Mouse (Mus musculus): ENCODE measurements around the gene Krt12.

Krt12 gene

DNA sequence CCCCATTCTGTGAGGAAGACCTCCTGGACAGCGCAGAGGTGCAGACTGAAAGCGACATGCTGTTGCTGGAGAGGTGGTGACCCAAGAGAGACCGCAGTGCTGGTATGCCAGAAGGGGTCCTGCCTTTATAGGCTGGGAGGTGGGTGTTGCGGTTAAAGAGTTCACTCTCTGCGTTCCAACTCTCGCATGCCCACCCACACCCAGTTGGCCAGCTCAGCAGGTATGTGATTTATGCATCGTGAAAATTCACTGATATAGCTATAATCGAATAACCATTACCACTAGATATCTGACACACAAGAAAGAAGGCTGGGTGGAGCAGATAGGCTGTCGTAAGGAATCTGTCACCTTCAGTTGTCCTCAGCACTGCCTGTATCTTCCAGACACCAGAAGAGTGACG is at the start of gene Krt12:
Krt12 (minus strand) TSS at position 101 of the 400 bp plus-strand sequence.
- no peak for DNase-seq (ENCODE audit: low spot score in 2 of 2)

DNA sequence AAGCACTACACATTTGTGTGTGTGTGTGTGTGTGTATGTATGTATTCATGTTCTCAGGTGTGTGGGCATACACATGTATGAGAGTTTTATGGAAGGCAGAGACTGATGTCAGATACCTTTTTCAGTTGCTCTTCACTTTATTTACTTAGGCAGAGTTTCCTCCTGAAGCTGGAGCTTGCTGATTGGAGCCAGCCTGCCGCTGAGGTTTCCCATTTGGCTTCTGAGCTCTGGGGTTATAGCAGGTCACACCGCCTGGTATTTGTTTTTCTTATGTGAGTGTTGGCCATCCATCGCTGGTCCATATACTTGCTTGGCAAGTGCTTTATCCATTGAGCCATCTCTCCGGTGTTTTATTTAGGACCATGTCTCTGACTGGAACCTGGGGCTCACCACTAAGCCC is 47.2 kb upstream of the Krt12 start:
- DNase-seq (ENCODE audit: low spot score in 2 of 2) = no peak

DNA sequence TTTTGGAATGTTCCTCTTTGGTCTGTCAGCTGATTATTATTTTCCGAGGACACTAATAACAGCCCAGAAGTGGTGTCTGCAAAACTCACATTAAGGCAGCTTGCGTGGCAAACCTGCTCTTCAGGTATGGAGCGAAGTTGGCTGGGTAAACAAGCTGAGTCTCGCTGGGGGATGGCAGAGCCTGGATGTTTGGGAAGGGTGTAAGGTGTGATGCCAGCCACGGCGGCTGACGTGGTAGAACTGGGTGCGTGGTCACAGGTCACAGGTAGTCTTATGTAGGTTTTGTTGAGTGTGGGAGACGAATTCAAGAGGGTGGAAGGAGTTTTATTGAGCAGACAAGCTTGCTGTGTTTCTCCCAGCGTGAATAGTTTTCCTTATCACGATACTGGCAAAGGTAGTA is 46.5 kb upstream of the Krt12 start:
- no peak for DNase-seq (ENCODE audit: low spot score in 2 of 2)

DNA sequence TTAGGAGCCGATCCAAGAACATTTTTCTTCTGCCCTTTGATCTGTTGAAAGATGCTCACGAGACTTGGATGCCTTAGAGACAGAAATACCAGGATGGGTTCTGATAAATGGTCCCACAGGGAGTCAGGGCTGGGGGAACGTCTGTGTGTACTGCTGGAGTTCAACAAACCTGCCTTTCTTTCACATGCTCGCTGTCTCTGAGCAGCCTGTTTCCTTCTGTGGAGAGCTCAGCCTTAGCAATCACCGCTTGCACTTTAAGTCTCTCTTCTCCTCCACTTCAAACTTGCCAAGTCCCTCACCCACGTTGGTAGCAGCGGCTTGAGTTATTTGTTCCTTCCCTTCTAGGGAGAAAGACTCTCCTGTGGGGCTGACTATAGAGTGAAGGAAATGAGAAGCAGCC is 44.3 kb upstream of the Krt12 start:
- DNase-seq (ENCODE audit: low spot score in 2 of 2) = peak in 1 of 2 experiments; percentile 15

DNA sequence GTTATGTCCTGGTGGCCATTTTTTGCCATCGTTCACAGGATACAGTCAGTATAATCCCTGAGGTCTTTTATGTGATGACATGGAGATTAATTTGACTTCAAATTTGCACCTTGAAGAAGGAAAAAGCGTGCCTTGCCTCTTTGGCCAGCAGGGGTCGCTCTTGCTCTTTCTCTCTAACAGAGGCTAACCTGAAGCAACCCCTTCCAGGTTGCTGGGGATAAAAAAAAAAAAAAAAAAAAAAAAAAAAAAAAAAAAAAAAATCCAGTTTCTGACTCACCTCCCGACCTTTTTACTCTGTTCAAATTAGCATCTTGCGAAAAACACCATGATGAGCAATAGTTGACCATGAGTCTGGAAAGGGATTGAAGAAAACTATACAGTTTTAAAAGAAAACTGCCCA is 42.8 kb upstream of the Krt12 start:
- DNase-seq (ENCODE audit: low spot score in 2 of 2) = peak; percentile 81 to 82

DNA sequence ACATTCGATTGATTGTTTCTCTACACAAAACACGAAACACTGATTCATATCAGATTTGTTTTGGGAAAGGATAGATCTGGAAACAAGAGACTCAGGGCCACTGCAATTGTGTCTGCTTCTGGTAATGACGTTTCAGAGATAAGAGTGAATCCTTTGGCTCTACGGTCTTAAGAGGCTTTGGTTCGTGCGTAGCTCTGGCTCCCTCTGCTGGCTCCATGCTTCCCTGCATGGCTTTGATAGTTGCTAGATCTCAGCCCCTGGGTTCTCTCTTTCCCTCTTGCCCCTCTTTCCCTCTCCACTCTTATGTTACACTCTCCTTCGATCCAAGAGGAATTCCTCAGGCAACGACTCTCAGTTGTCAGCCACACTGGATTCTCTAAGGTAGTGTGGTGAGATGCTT is 41.1 kb upstream of the Krt12 start:
- peak; percentile 68 to 72 for DNase-seq (ENCODE audit: low spot score in 2 of 2)

DNA sequence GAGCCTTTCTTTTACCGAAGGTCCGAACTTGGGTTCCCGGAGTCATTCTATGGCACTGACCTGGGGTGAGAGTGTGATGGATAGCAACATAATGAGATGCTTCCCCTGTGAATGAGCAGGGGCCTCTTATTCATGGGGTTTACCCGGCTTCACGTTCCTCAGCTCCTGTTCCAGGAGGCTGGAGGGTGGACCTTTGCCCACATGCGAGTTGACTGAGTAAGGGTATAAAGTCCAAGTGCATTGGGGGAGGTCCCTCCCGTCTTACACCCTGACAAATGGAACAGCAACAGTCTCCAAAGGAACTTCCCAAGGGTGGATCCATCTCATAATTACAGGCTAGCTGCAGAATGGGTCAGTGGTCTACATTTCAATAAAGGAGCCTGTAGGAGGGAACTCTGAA is 39.7 kb upstream of the Krt12 start:
- DNase-seq (ENCODE audit: low spot score in 2 of 2) = no peak

DNA sequence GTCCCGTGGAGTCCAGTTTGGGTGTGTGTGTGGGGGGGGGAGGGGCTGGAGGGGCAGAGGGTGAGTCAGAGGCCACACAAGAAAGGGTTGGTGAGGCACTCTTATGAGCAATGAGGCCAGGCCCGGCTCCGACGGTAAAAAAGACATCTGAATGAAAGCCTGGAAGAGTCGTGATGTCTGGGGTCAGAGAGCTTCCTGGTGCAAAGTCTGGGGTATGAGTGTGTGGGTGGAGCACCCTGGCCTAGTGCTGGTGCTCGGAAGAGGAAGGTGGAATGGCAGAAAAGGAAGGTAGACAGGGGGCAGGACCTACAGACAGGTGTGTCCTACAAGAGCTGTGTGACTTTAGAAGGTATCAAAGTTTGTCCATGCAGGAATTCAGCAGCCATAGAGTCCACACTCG is 36.8 kb upstream of the Krt12 start:
- DNase-seq (ENCODE audit: low spot score in 2 of 2) = no peak

DNA sequence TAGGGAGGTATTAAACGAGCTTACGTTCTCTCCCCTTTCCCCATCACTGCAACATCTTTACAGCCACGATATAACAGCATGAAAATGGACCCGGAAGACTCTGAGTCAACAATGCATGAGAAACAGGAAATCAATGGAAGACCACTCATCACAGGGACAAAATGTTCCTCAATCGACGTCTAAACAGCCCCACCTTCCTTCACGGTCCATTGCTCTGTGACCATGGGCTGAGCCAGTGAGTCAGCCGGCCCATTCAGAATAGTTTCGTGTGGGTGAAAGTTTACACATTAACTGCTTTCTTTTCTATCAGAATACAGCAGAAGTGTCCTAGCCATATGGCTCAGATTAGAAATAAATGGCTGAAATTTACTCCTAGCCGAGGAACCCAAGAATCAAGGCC is 32.7 kb upstream of the Krt12 start:
- DNase-seq (ENCODE audit: low spot score in 2 of 2) = no peak

DNA sequence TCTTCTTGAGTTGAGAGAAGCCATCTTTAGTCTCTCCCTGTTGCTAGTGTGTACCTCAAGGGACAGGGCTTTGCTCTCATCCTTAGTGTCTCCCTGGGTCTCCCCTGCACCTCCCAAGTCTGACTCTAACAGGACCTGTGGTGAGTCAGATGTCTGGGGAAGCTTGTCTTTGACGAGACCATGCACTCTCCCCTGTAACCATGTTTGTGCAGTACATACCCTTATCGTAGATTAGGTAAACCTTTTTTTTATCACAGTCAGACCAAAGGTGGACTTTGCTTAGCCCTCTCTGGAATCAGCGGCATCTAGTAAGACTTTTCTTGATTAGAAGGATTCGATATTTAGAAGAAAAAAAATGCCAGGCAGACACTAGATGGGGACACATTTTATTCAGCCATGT is 32.0 kb upstream of the Krt12 start:
- DNase-seq (ENCODE audit: low spot score in 2 of 2) = no peak

DNA sequence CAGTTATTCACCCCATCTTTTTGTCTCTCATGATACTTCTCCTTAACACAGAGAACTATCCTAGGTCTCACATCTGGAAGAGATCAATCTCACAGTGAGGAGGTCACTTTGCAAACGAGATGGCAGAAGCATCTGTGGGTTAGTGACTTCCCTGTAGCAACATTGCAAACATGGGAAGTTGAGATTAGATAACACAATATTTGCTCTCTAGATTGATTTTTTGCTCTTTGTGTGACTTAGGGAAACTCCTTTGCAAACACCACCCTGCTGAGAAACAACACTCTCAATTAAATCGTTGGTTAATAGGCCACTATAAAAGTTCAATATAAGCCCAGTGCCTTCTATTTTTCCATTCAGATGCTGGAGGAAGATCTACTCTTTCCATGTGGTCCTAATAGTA is 26.7 kb upstream of the Krt12 start:
- DNase-seq (ENCODE audit: low spot score in 2 of 2) = no peak

DNA sequence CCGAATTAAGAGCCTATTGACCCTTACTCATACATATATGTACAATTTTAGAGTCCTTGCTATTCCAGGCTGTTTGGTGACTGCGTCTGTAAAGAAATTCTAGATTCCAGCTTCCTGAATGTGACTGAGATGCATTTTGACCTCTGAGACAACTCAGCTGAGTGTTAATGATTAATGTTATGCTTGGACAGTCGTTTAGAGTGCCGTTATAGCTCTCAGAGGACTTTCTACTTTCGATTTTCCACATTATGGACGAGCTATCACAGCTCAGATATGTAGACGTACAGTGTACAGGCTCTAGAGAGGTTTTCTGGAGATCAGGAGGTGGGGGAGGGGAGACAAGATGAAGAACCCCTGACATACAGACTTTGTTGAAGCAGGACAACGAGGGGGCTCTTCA is 19.2 kb upstream of the Krt12 start:
- no peak for DNase-seq (ENCODE audit: low spot score in 2 of 2)

DNA sequence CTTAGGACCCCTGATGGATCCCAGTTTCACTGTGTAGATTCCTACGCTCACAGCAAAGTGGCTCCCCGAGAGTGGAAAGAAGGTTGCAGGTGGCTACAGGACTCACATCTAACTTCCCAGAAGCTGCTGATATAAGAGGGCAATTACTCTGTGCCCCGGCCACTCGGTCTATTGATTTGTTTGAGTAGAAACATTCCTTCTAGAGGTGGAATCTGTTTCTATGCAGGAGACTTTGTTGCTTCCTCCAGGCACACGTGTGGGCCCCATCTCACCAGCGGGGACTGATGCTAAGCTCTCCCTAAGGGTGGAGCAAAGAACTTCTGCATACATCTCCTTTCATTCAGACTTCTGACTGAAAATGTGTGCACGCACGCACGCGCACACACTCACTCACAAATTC is 17.4 kb upstream of the Krt12 start:
- no peak for DNase-seq (ENCODE audit: low spot score in 2 of 2)

DNA sequence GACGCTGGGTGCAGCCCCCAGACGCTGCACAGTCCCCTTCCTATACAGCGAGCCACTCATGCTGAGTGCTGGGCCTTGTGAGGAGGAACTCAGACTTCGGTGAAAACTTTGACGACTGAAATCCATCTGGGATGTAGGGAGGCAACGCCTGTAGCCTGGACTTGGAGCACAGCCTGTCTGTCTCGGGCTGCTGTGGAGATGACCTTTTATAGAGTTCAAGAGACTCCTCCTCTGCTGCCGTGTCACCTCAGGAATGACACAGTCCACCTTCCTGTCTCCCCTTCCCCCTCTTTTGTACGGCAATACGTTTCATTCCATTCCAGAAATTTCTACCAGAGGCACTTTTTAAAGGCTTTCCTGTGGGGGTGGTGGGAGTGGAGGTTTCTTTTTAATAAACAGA is 15.9 kb upstream of the Krt12 start, which contains the start of gene Krt20:
Krt20 (minus strand) TSS at position 179 of the 400 bp plus-strand sequence.
- no peak for DNase-seq (ENCODE audit: low spot score in 2 of 2)

DNA sequence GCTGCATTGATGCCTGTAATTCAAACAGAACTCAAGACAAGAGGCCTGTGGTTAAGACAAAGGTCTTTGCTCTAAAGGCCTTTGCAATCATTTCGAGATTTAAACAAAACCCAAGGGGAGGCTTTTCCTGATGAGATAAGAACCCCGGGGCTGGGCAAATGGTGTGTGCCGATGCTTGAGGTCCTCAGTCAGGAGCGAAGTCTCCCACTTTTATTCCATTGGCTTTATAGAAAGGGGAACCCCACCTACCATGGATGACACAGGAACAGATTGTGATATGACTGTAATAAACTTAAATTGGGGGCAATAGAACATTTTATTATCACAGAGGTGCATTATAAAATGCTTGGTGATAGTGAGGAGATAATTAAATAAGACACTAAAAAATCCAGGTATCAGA is 14.6 kb upstream of the Krt12 start:
- no peak for DNase-seq (ENCODE audit: low spot score in 2 of 2)

DNA sequence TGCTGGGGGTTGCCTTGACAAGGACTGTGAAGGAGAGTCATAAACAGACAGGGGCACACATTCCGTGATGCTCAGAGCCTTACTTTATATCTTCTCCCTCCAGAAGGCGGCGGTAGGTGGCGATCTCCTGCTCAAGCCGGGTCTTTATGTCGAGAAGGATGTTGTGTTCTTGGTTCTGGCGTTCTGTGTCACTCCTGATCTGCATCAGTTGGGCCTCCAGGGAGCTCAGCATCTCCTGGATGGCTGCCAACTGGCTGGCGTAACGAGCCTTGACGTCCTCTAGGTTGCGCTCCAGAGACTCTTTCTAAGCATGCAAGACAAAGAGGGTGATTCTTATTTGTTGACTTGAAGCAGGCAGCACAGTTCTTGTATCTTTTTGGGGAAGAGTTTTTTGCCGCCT is 8.6 kb upstream of the Krt12 start:
- DNase-seq (ENCODE audit: low spot score in 2 of 2) = no peak

DNA sequence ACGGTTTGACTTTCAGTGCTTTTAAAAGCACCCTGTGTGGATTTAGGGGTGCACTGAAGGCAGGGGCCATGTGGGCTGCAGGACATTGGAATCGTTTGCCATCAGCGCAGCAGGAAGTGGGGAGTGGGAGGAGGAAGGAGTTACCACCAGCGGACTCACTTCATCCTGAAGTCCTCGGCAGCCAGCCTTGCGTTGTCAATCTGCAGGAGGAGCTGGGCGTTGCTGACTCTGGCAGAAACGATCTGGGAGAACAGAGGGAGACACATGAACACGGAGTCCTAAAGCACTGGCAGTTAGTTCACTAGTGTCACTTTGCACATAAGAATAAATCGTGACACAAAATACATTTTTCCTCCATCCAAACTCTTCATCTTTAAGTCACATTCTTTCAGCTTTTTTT is 1.5 kb downstream of the Krt12 start:
- DNase-seq (ENCODE audit: low spot score in 2 of 2) = no peak

DNA sequence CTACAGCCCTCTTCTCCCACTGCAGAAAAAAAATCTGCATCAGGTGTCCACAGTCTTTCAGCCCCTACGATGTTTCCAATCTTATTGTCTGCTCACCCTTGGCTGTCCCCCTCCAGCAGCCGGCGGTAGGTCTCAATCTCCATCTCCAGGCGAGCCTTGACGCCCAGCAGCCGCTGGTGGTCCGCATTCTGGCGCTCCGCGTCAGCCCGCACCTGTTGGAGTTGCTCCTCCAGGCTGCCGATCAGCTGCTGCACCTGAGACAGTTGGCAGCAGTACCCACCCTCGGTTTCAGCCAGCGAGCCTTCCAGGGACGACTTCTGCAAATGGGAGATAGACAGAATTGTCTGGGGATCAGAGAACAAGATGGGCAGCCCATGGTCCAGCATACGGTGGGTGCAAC is 4.2 kb downstream of the Krt12 start:
- DNase-seq (ENCODE audit: low spot score in 2 of 2) = no peak

DNA sequence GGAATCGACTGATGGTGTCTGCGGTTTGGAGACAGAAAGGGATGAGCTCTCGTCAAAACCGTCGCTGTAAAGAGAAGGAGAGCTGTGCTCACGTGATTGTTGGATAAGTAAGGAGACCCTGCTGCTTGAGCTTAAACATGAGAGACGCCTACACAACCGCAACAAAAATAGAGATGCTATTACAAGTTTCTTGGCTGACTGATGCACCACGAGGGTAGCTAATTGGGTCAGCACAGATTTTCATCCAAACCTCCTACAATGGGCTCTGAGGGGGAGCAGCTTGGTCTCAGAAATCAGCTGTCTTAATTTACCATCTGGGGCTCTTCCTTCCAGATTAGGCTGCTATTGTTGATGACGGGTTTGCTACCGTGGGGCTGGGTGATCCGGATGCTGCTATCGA is 5.2 kb downstream of the Krt12 start:
- DNase-seq (ENCODE audit: low spot score in 2 of 2) = peak in 1 of 2 experiments; percentile 28

DNA sequence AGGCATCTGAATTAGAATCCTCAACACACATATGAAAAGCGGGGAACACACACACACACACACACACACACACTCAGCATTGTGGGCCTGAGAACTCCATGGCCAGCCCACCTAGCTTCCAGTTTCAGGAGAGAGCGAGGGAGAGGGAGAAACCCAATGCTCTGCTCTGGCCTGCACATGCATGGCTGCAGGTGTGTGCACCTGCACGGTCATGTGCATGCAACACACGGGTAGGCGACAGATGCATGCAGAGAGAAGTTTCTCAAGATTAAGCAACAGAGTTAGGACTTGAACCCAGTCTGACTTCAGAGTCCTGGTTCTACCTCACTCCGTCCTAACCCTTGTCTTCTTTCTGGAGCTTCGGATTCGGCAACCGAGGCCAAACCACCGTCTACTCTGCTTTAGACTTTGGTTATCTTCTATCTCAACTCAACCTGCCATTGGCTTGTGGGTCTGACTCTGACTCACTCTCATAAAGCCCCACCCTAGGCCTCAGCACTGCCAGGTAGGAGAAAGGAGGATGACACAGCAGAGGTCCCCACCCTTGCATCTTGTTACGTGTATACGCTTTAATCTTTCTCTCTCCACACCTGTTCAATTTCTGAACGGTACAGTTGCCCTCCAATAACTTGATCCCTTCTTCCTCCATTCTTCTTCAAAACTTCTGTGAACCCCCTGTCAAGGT is 7.5 kb downstream of the Krt12 start:
- DNase-seq (ENCODE audit: low spot score in 2 of 2) = no peak

DNA sequence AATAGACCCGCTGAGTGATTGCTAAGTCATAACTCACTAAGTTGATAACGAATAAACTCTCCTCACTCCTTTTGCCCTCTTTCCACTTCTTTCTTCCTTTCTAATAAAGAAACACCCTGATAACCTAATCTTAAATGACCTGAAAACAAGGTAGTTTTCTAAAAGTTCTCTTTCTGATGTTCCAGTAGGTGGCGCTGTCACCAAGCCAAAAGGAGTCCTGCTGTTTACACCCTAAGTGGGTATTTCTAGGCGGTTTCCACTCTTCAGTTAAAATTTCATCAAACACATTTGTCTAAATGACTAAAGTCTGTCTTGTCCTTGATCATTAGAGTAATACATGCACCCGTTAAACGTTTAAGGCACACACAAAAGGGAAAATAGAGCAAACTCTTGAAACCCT is 8.8 kb downstream of the Krt12 start:
- DNase-seq (ENCODE audit: low spot score in 2 of 2) = no peak

DNA sequence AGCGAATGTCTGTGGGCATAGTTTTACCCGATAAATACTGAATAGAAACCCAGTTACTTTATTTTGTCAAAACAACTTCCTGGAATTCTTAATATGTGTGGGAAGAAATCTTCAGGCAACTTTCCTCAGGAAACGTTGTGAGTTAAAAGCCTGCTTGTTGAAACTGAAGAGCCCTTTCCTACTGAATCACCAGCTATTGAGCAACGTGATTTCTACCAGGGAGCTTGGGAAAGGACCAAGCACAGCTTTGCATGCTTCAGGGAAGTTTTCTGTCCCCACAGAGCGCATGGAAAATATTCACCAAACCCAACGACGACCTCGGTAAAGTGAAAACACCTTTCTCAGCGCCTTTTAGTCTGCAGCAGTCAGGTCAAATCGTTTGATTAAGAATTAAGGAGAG is 15.9 kb downstream of the Krt12 start:
- DNase-seq (ENCODE audit: low spot score in 2 of 2) = no peak

DNA sequence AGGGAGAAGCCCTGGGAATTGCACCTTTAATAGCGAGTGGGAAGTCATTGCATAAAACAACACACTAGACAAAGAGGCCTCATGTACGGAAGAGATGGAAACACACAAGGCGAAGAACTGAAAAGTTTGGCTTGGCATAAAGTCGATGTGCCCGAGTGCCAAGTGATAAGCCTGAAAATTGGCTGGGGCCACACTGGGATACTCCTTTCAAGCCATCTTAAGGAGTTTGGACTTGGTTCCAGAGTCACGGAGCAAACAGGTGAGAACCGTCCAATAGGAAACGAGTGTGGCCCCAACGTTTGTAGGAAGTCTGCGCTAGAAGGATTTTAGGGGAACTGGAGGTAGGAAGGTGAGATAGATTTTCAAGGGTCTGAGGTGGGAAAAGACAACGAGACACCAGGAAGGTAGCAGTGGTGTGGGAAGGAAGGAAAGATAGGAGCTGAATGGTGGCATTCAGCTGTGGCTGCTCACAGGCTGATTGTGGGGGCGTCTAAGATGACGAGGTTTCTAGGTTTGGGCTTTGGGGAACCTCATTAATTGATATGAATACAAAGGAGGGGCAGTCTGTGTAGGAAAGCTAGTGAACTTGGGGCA is 22.0 kb downstream of the Krt12 start:
- no peak for DNase-seq (ENCODE audit: low spot score in 2 of 2)

DNA sequence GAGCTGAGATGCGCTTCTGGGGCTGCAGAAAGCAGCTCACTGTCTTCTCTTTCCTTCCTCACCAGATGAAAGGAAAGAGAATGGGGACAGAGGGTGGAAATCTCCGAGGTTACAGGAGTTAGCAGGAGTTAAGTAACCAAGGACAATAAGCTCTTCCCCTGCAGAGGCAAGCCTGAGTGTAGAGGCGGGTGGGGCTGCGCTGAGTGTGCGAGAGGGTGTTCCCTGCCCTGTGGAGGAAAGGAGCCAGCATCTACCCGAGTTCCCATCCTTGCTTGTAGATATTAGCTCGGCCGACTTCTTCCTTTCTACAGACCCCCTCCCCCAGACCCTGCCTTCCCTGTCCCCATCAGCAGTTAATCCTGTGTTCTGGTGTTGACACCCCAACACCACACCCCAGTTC is 23.2 kb downstream of the Krt12 start:
- no peak for DNase-seq (ENCODE audit: low spot score in 2 of 2)

All from frontal cortex, postnatal 25 days (tissue).